Mouse (Mus musculus) intestine, embryonic 14.5 days (tissue): ENCODE data around the gene Pkn3. TPM values are rescaled to one million over a fixed set of nuclear protein-coding genes. Genes with fewer than 3 reads are reported as not detected.

Source experiments
- ATAC-seq: fragments of 200-750 bp; cut with Nextera tagmentation; replicated peaks from 2 replicates; pipeline ENCODE4 v1.8.0; 2017; ENCODE audit warnings: low read depth, moderate number of reproducible peaks, moderate TSS enrichment, moderate library complexity; ENCODE audit not compliant: low FRiP score, low TSS enrichment
- DNase-seq: peaks from one replicate; pipeline ENCODE4 v3.0.0-alpha.2; 2018; ENCODE audit warnings: low spot score
- H3K27ac ChIP-seq: fragments of 300-500 bp; sonication (generic); 2 replicates; pipeline ENCODE4 v1.5.1; 2014; ENCODE audit warnings: low read depth, mild to moderate bottlenecking, control low read depth
- H3K27me3 ChIP-seq: fragments of 300-500 bp; sonication (generic); replicated peaks from 2 replicates; pipeline ENCODE4 v1.6.1; 2014; ENCODE audit warnings: low read length, control low read depth; ENCODE audit not compliant: control insufficient read depth, insufficient read depth
- H3K36me3 ChIP-seq: fragments of 300-500 bp; sonication (generic); 2 replicates; pipeline ENCODE4 v1.6.1; 2014; ENCODE audit warnings: low read length, control low read depth; ENCODE audit not compliant: control insufficient read depth, insufficient read depth
- H3K4me1 ChIP-seq: fragments of 300-500 bp; sonication (generic); replicated peaks from 2 replicates; pipeline ENCODE4 v1.6.1; 2014; ENCODE audit warnings: low read length, control low read depth, mixed read lengths; ENCODE audit not compliant: control insufficient read depth, insufficient read depth
- H3K4me2 ChIP-seq: fragments of 300-500 bp; sonication (generic); 2 replicates; pipeline ENCODE4 v1.6.1; 2014; ENCODE audit warnings: low read length
- H3K4me3 ChIP-seq: fragments of 300-500 bp; sonication (generic); 2 replicates; pipeline ENCODE4 v1.5.1; 2014; ENCODE audit warnings: low read depth, low read length, control low read depth, mixed read lengths
- H3K9ac ChIP-seq: fragments of 300-500 bp; sonication (generic); 2 replicates; pipeline ENCODE4 v1.6.1; 2014; ENCODE audit warnings: mild to moderate bottlenecking, low read length
- H3K9me3 ChIP-seq: fragments of 300-500 bp; sonication (generic); 2 replicates; pipeline ENCODE4 v1.6.1; 2016; ENCODE audit warnings: low read length, control low read depth; ENCODE audit not compliant: control insufficient read depth
- WGBS: fragments of 180-500 bp; shearing (Covaris S2); extraction: QIAGEN DNeasy Blood & Tissue Kit; methylation state at CpG from one replicate; pipeline ENCODE4 v1.1.7; 2014; 5-methylcytosine and 5-hydroxymethylcytosine counted together
- polyA plus RNA-seq: library from polyadenylated mRNA; unstranded; fragments of >200 nt; fragmentation: Nextera tagmentation; extraction: Ambion mirVana; gene quantifications from 2 replicates; pipeline ENCODE4 v1.2.1, GENCODE M21; 2014

The Pkn3 gene
- polyA plus RNA-seq, 1 experiment from 2014 or later, result 9.9 TPM

GRCm38 (mm10) chr2:30080181-30080800 lies 2.8 kb downstream of the Pkn3 start:
- H3K36me3 ChIP-seq, result no peaks in the 10 kb centered on the region
- WGBS, result 89% methylated on average over 15 of the region's 15 CpGs
- H3K9me3 ChIP-seq, result no peaks in the 10 kb centered on the region
- peaks cover 8% of the 10 kb centered on the region for H3K4me1 ChIP-seq
- H3K4me2 ChIP-seq, result no peak overlapping the region
- no peak overlapping the region for H3K9ac ChIP-seq
- ATAC-seq, result no peak
- H3K27ac ChIP-seq, result no peak overlapping the region
- no peak for DNase-seq
- no peak overlapping the region for H3K4me3 ChIP-seq
- H3K27me3 ChIP-seq, result no peaks in the 10 kb centered on the region

- Histone ChIP-seq H3K27ac (no peak overlapping the region), H3K9ac (no peak overlapping the region), H3K9me3 (no peaks in the 10 kb centered on the region), H3K4me2 (peak overlapping the region; percentile 41), H3K4me3 (no peak overlapping the region), H3K27me3 (no peaks in the 10 kb centered on the region), H3K36me3 (no peaks in the 10 kb centered on the region), H3K4me1 (no peaks in the 10 kb centered on the region)
- ATAC-seq, result no peak
- WGBS, result 48% methylated on average over 5 of the region's 5 CpGs
- DNase-seq, result no peak
Measured at GRCm38 (mm10) chr2:30084113-30084512, 6.6 kb downstream of the Pkn3 start.

GRCm38 (mm10) chr2:30084632-30085031 lies 7.1 kb downstream of the Pkn3 start:
- no peaks in the 10 kb centered on the region for H3K4me1 ChIP-seq
- no peak for DNase-seq
- no peak overlapping the region for H3K27ac ChIP-seq
- H3K4me2 ChIP-seq, result peak overlapping the region; percentile 41
- 8% methylated on average over 12 of the region's 12 CpGs for WGBS
- H3K36me3 ChIP-seq, result 0 out of 2 replicates have a peak, but pooled peaks cover under 1% of the 10 kb centered on the region
- ATAC-seq, result peak; percentile 54; the same call in 1 of the 2 replicates
- no peak overlapping the region for H3K9ac ChIP-seq
- no peaks in the 10 kb centered on the region for H3K9me3 ChIP-seq
- no peaks in the 10 kb centered on the region for H3K27me3 ChIP-seq
- H3K4me3 ChIP-seq, result 0 out of 2 replicates have a peak overlapping the region, but pooled peaks have one; percentile 10

GRCm38 (mm10) chr2:30087310-30087709 lies 9.8 kb downstream of the Pkn3 start:
- Histone ChIP-seq H3K4me1 (no peaks in the 10 kb centered on the region), H3K4me3 (no peak overlapping the region), H3K27me3 (no peaks in the 10 kb centered on the region), H3K9me3 (no peaks in the 10 kb centered on the region), H3K27ac (no peak overlapping the region), H3K36me3 (peaks cover 23% of the 10 kb centered on the region), H3K4me2 (no peak overlapping the region), H3K9ac (no peak overlapping the region)
- DNase-seq, result no peak
- ATAC-seq, result no peak
- WGBS, result 96% methylated on average over 4 of the region's 4 CpGs

- ATAC-seq (no peak), DNase-seq (no peak)
- no peaks in the 10 kb centered on the region for H3K9me3 ChIP-seq
- H3K4me2 ChIP-seq, result no peak overlapping the region
- no peaks in the 10 kb centered on the region for H3K27me3 ChIP-seq
- no peak overlapping the region for H3K9ac ChIP-seq
- 94% methylated on average over 12 of the region's 12 CpGs for WGBS
- peaks cover 23% of the 10 kb centered on the region for H3K36me3 ChIP-seq
- H3K27ac ChIP-seq, result no peak overlapping the region
- peaks cover 8% of the 10 kb centered on the region for H3K4me1 ChIP-seq
- no peak overlapping the region for H3K4me3 ChIP-seq
Measured at GRCm38 (mm10) chr2:30091521-30091920, 14.0 kb downstream of the Pkn3 start.

GRCm38 (mm10) chr2:30092280-30092918 lies 14.9 kb downstream of the Pkn3 start:
- Histone ChIP-seq H3K9ac (peak overlapping the region; percentile 63), H3K9me3 (no peaks in the 10 kb centered on the region), H3K4me2 (peak overlapping the region; percentile 87), H3K27me3 (no peaks in the 10 kb centered on the region), H3K27ac (peak overlapping the region; percentile 40; the same call in 1 of the 2 replicates), H3K4me1 (peaks cover 8% of the 10 kb centered on the region), H3K4me3 (peak overlapping the region; percentile 77), H3K36me3 (peaks cover 23% of the 10 kb centered on the region)
- DNase-seq, result no peak
- 45% methylated on average over 6 of the region's 6 CpGs for WGBS
- no peak for ATAC-seq

GRCm38 (mm10) chr2:30093471-30094207 lies 16.2 kb downstream of the Pkn3 start, which contains the start of gene Zdhhc12:
Gene Zdhhc12, minus strand, starts transcription at chr2:30093648.
- Histone ChIP-seq H3K27ac (peak within 1 kb of the TSS; percentile 67), H3K36me3 (peaks cover 26% of the 10 kb centered on the region), H3K27me3 (no peaks in the 10 kb centered on the region), H3K4me1 (peaks cover 8% of the 10 kb centered on the region), H3K4me3 (peak within 1 kb of the TSS; percentile 77), H3K4me2 (peak within 1 kb of the TSS; percentile 87), H3K9me3 (no peaks in the 10 kb centered on the region), H3K9ac (peak within 1 kb of the TSS; percentile 63)
- DNase-seq (peak; percentile 94), ATAC-seq (peak; percentile 95)
- WGBS, result under 1% methylated on average over 51 of the region's 51 CpGs

- H3K27ac ChIP-seq, result peak overlapping the region; percentile 67
- ATAC-seq (peak; percentile 10), DNase-seq (no peak)
- peak overlapping the region; percentile 63 for H3K9ac ChIP-seq
- H3K9me3 ChIP-seq, result no peaks in the 10 kb centered on the region
- peak overlapping the region; percentile 87 for H3K4me2 ChIP-seq
- 3% methylated on average over 13 of the region's 13 CpGs for WGBS
- peak overlapping the region; percentile 77 for H3K4me3 ChIP-seq
- peaks cover 8% of the 10 kb centered on the region for H3K4me1 ChIP-seq
- H3K27me3 ChIP-seq, result no peaks in the 10 kb centered on the region
- H3K36me3 ChIP-seq, result peaks cover 30% of the 10 kb centered on the region
Measured at GRCm38 (mm10) chr2:30094208-30094588, 16.7 kb downstream of the Pkn3 start.
